Mouse (Mus musculus) ovary, postnatal 10 days (tissue): ENCODE results near the gene Vmn2r52.
"Not testable (repeated sequence)": the region's sequence is repeated elsewhere in the genome, so short reads cannot be mapped to it uniquely, and the experiment has no call there.

Experiments
- DNase-seq: peaks from one replicate; pipeline ENCODE4 v3.0.0; 2022; ENCODE audit warnings: low spot score

Gene Vmn2r52

DNA sequence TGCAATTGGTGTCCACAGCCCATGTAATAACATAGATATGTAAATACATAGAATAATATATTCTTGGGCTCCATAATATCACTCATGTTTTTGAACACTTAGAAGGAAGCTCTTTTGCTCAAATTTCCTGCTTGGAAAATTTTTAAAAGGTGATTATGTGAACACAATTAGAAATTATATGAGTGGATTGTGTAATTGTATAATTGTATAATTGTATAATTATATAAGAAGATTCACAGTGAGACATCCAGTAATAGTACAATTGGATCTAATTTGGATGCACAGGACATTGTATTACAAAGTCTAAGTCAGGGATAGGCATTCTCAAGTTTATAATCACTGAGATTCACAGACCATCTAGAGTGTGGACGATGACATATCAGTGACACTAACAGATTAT is at the start of gene Vmn2r52:
TSS of gene Vmn2r52 (minus strand) at position 101 of the 400 bp plus-strand sequence.
- no peak for DNase-seq

DNA sequence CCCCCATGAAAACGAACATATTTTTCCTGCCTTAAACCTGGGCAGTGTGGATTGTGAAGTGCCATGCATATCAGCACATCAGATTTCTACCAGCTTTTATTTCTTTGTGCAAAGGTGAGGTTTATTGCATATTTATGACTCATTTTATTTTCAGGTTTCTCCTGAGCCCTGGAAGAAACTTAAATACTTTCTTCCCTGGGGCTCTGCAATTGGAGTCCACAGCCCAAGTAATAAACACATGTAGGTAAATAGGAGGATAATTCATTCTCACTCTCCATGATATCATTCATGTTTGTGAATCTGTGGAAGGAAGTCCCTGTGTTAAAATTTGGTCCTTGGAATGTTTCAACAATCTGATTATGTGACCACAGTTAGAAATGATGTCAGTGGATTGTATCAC is 70.7 kb downstream of the Vmn2r52 start, which contains the start of gene Vmn2r51:
TSS of gene Vmn2r51 (minus strand) at position 101 of the 400 bp plus-strand sequence.
- DNase-seq, result not testable (repeated sequence)
